Mouse (Mus musculus): ENCODE measurements around the gene Gm12355.
"Not testable (repeated sequence)": the region's sequence is repeated elsewhere in the genome, so short reads cannot be mapped to it uniquely, and the experiment has no call there.

The Gm12355 gene

GRCm38 (mm10) chr11:98625611-98626410 is at the start of gene Gm12355, which contains the start of gene Gsdma3:
Gm12355 (minus strand) TSS chr11:98625661.
Gsdma3 (plus strand) TSS chr11:98626360.
- DNase-seq = no peak

GRCm38 (mm10) chr11:98673136-98673535 is 47.7 kb upstream of the Gm12355 start:
- peak; percentile 52 to 60 for DNase-seq

GRCm38 (mm10) chr11:98672482-98672881 is 47.0 kb upstream of the Gm12355 start:
- DNase-seq = no peak

GRCm38 (mm10) chr11:98671857-98672256 is 46.4 kb upstream of the Gm12355 start:
- no peak for DNase-seq

- DNase-seq = no peak
Observed at GRCm38 (mm10) chr11:98671284-98671815, 45.9 kb upstream of the Gm12355 start.

GRCm38 (mm10) chr11:98668984-98669383 is 43.5 kb upstream of the Gm12355 start:
- DNase-seq = no peak

GRCm38 (mm10) chr11:98664091-98664490 is 38.6 kb upstream of the Gm12355 start, which contains the start of gene Gsdma:
Gsdma (plus strand) TSS chr11:98664351.
- DNase-seq = no peak

- DNase-seq = peak; percentile 8 to 19
Observed at GRCm38 (mm10) chr11:98660517-98660916, 35.1 kb upstream of the Gm12355 start.

- DNase-seq = peak; percentile 21 to 33
Observed at GRCm38 (mm10) chr11:98655076-98655475, 29.6 kb upstream of the Gm12355 start.

- no peak for DNase-seq
Observed at GRCm38 (mm10) chr11:98646459-98646858, 21.0 kb upstream of the Gm12355 start, which contains the start of gene Gsdma2. Gsdma2 (plus strand) TSS chr11:98646759.

GRCm38 (mm10) chr11:98645946-98646345 is 20.5 kb upstream of the Gm12355 start:
- no peak for DNase-seq

- DNase-seq = no peak
Observed at GRCm38 (mm10) chr11:98644757-98645156, 19.3 kb upstream of the Gm12355 start.

GRCm38 (mm10) chr11:98640091-98640490 is 14.6 kb upstream of the Gm12355 start:
- DNase-seq = no peak

GRCm38 (mm10) chr11:98637501-98637900 is 12.0 kb upstream of the Gm12355 start:
- no peak for DNase-seq

GRCm38 (mm10) chr11:98635312-98635970 is 10.0 kb upstream of the Gm12355 start:
- peak in 1 of 2 experiments; percentile 4 for DNase-seq

- DNase-seq = no peak
Observed at GRCm38 (mm10) chr11:98630646-98631045, 5.2 kb upstream of the Gm12355 start.

GRCm38 (mm10) chr11:98628706-98629105 is 3.2 kb upstream of the Gm12355 start:
- DNase-seq = no peak

GRCm38 (mm10) chr11:98624381-98624780 is 1.1 kb downstream of the Gm12355 start:
- not testable (repeated sequence) for DNase-seq

- not testable (repeated sequence) for DNase-seq
Observed at GRCm38 (mm10) chr11:98623981-98624380, 1.5 kb downstream of the Gm12355 start.

GRCm38 (mm10) chr11:98620791-98621190 is 4.7 kb downstream of the Gm12355 start:
- no peak for DNase-seq

GRCm38 (mm10) chr11:98606763-98607162 is 18.7 kb downstream of the Gm12355 start:
- DNase-seq = peak in 1 of 2 experiments; percentile 31

- DNase-seq = not testable (repeated sequence)
Observed at GRCm38 (mm10) chr11:98604911-98605310, 20.6 kb downstream of the Gm12355 start.

- no peak for DNase-seq
Observed at GRCm38 (mm10) chr11:98603953-98604352, 21.5 kb downstream of the Gm12355 start.

Measured in cerebellum, postnatal 36 days (tissue).